Mouse (Mus musculus): ENCODE measurements around the gene Oaz3.

Gene Oaz3

GRCm38 (mm10) chr3:94388047-94388446 lies 55.7 kb downstream of the Oaz3 start:
- DNase-seq (ENCODE audit: low spot score in 2 of 2): no peak

DNA sequence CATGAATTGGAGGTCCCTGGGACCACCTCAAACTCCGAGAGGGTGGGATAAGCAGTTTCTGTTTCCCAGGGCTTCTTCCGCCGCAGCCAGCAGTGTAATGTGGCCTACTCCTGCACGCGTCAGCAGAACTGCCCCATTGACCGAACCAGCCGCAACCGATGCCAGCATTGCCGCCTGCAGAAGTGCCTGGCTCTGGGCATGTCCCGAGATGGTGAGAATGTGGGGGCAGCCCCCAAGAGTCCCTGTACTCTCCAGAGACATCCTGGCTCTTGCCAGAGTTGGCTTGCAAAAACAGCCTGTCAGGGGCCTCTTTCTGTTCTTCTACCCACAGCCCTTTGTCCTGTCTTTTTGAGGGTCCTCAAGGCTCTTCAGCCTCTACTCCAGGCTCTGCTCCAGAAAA lies 56.3 kb downstream of the Oaz3 start:
- DNase-seq (ENCODE audit: low spot score in 2 of 2): no peak

DNA sequence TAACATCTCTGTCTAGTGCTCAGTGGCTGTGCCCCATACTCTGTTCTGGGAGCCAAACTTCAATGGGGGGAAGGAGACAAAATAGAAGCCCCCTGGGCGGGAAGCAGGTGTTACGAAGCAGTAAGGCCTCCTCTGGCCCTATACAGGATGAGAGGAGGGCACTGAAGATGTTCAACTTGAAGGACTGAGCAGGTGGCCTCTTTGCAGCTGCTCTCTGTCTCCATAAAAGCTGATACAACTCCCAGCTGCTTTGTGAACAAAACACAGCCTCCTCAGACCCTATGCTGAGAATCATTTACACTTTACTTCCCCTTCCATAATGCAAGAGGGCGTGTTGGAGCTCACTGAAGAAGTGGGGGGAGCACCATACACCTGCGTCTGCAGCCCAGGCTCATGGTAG lies 57.0 kb downstream of the Oaz3 start:
- no peak for DNase-seq (ENCODE audit: low spot score in 2 of 2)

GRCm38 (mm10) chr3:94383476-94383875 lies 60.2 kb downstream of the Oaz3 start:
- no peak for DNase-seq (ENCODE audit: low spot score in 2 of 2)

Data from urinary bladder, adult 18-20 months (tissue).